ENCODE assay signal across 9 mouse cellular contexts in the genomic region with DNA sequence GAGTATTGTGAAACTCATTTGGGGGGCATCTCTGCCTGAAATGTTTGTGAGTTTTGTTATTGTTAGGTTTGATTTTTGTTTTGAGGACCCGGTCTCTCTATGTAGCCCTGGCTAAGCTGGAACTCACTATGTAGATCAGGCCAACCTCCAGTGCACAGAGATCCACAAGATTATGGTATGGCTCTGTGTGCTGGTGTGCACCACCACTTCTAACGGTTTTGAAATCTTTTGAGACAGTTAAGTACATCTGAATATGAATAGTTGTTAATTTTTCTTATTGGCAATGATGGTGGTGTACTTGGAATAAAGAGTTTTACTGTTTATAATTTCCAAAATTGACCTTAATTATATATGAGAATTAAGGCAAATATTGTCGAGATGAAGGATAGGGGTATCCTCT. TPM values are rescaled to one million over a fixed set of nuclear protein-coding genes. Genes with fewer than 3 reads are reported as not detected.
DNase-seq lines count a peak whose midpoint lies in the region; ATAC-seq and TF ChIP-seq lines count a peak whose summit lies in the region.
"Had no signal": no experiment of that assay in that cellular context is flagged by ENCODE, and none has a peak within 500 bp of the region (broad histone marks: within the 10 kb centered on the region; RNA-seq: fewer than 3 reads in every experiment).

No protein-coding gene starts in this region.

- H3K27me3 ChIP-seq in ES-Bruce4 (ENCODE audit: control insufficient read depth, insufficient read depth, low read length, poor library complexity, severe bottlenecking), result no peaks in the 10 kb centered on the region
- no peaks in the 10 kb centered on the region for H3K27me3 ChIP-seq in heart, embryonic 16.5 days (ENCODE audit: control insufficient read depth, insufficient read depth, low read length)
- peaks cover 36% of the 10 kb centered on the region for H3K27me3 ChIP-seq in liver, embryonic 15.5 days

- ATAC-seq in heart, embryonic 16.5 days (replicated peaks; ENCODE audit: extremely low read depth, insufficient read depth, low FRiP score), result no peak
- no peak for ATAC-seq in liver, embryonic 15.5 days (ENCODE audit: insufficient read depth)

- H3K36me3 ChIP-seq in ES-Bruce4 (ENCODE audit: control insufficient read depth, insufficient read depth, low read length, poor library complexity, severe bottlenecking), result peaks cover 28% of the 10 kb centered on the region
- H3K36me3 ChIP-seq in heart, embryonic 16.5 days (ENCODE audit: control insufficient read depth, insufficient read depth), result peaks cover 27% of the 10 kb centered on the region
- H3K36me3 ChIP-seq in liver, embryonic 15.5 days (replicated peaks), result peaks cover 17% of the 10 kb centered on the region

- H3K4me3 ChIP-seq in ES-Bruce4 (ENCODE audit: low read depth, low read length), result no peak overlapping the region
- H3K4me3 ChIP-seq in heart, embryonic 16.5 days (ENCODE audit: low read length), result peak overlapping the region; percentile 75
- peak overlapping the region; percentile 62 for H3K4me3 ChIP-seq in liver, embryonic 15.5 days (replicated peaks)
- H3K4me3 ChIP-seq: myocyte had no signal

- peak; percentile 79 for DNase-seq in heart, adult 11 months
- DNase-seq in heart, postnatal 25 days (ENCODE audit: low spot score), result no peak
- no peak for DNase-seq in spleen, postnatal 36 days (ENCODE audit: low spot score in 2 of 2)
- DNase-seq in T-cell, adult 2 months (ENCODE audit: low spot score), result no peak
- DNase-seq in left cerebral cortex, postnatal 14 days (ENCODE audit: low spot score in 2 of 2), result no peak

- TF ChIP-seq EP300 in ES-Bruce4 (IDR thresholded peaks at IDR 0.05; ENCODE audit: insufficient read depth, low read depth, low read length), result no peak

- peak overlapping the region; percentile 75 for H3K4me2 ChIP-seq in heart, embryonic 16.5 days (ENCODE audit: low read depth, low read length)
- peak overlapping the region; percentile 74 for H3K4me2 ChIP-seq in liver, embryonic 15.5 days

- H3K9me3 ChIP-seq in ES-Bruce4 (replicated peaks; ENCODE audit: control insufficient read depth, insufficient read depth, low read length, poor library complexity, severe bottlenecking), result no peaks in the 10 kb centered on the region
- H3K9me3 ChIP-seq in heart, embryonic 16.5 days (replicated peaks; ENCODE audit: control insufficient read depth, low read length), result no peaks in the 10 kb centered on the region
- H3K9me3 ChIP-seq in liver, embryonic 15.5 days (replicated peaks), result no peaks in the 10 kb centered on the region

- TF ChIP-seq CTCF in ES-Bruce4 (IDR thresholded peaks at IDR 0.05; ENCODE audit: low read depth, low read length), result no peak

- H3K27ac ChIP-seq in ES-Bruce4 (ENCODE audit: insufficient read depth, low read length), result no peak overlapping the region
- H3K27ac ChIP-seq in heart, embryonic 16.5 days (ENCODE audit: low read length), result no peak overlapping the region
- no peak overlapping the region for H3K27ac ChIP-seq in liver, embryonic 15.5 days (replicated peaks)

- peaks cover 2% of the 10 kb centered on the region for H3K4me1 ChIP-seq in ES-Bruce4 (ENCODE audit: control insufficient read depth, insufficient read depth, low read length)
- peaks cover 5% of the 10 kb centered on the region; the same call in 1 of the 2 replicates for H3K4me1 ChIP-seq in heart, embryonic 16.5 days (ENCODE audit: control insufficient read depth, insufficient read depth, low read length)
- H3K4me1 ChIP-seq in liver, embryonic 15.5 days (replicated peaks), result peaks cover 5% of the 10 kb centered on the region; the same call in 1 of the 2 replicates

- WGBS in heart, embryonic 16.5 days, result 27% methylated on average over 3 of the region's 3 CpGs
- 25% methylated on average over 3 of the region's 3 CpGs for WGBS in liver, embryonic 15.5 days (ENCODE audit: insufficient replicate concordance)

- intact Hi-C loops in heart, postnatal 25 days (cut with DNase I), result no loop called here
- intact Hi-C loops in left cerebral cortex, postnatal 14 days (cut with DNase I), result loop anchor here (5.0 kb wide), 1 partner anchor 55 kb away; the partner anchor contains the start of gene Zfp445

- no peak for TF ChIP-seq POLR2A in ES-Bruce4 (IDR thresholded peaks at IDR 0.05; ENCODE audit: insufficient read depth, low read length)

- H3K9ac ChIP-seq in ES-Bruce4 (ENCODE audit: low read depth, poor library complexity, severe bottlenecking), result peak overlapping the region; percentile 81
- H3K9ac ChIP-seq in heart, embryonic 16.5 days (ENCODE audit: low read length), result peak overlapping the region; percentile 87
- H3K9ac ChIP-seq in liver, embryonic 15.5 days, result no peak overlapping the region

RNA-seq across cellular contexts. Expression of gene Zfp105, which starts 0.4 kb away (rescaled TPM):
- total RNA-seq in heart, postnatal 25 days (2021), result 1 to 10 TPM; 1.9 to 2.5 TPM
- polyA plus RNA-seq in ES-Bruce4 (2011; ENCODE audit: insufficient read depth, insufficient read length, low read depth, missing spikeins), result 15.2 and 18.6 TPM in 2 replicates
- polyA plus RNA-seq in heart, embryonic 16.5 days (2015; fragmentation: Nextera tagmentation; extraction: Ambion mirVana), result 8.9 and 9.5 TPM in 2 replicates
- polyA plus RNA-seq in liver, embryonic 15.5 days (2015; fragmentation: Nextera tagmentation; extraction: Ambion mirVana), result 1.5 and 1.8 TPM in 2 replicates
- 1 to 10 TPM; 6.0 to 6.3 TPM for total RNA-seq in left cerebral cortex, postnatal 14 days (2021)
- polyA plus RNA-seq: myocyte had no signal

RNA-seq across cellular contexts. Expression of gene 1110059G10Rik, which starts 28.4 kb away (rescaled TPM):
- total RNA-seq in heart, postnatal 25 days (2021), result 10 to 100 TPM; 15.1 to 19.3 TPM
- 19.6 and 22.1 TPM in 2 replicates for polyA plus RNA-seq in ES-Bruce4 (2011; ENCODE audit: insufficient read depth, insufficient read length, low read depth, missing spikeins)
- 18.4 and 21.5 TPM in 2 replicates for polyA plus RNA-seq in heart, embryonic 16.5 days (2015; fragmentation: Nextera tagmentation; extraction: Ambion mirVana)
- polyA plus RNA-seq in liver, embryonic 15.5 days (2015; fragmentation: Nextera tagmentation; extraction: Ambion mirVana), result 10.8 and 12.8 TPM in 2 replicates
- total RNA-seq in left cerebral cortex, postnatal 14 days (2021), result 10 to 100 TPM; 22.4 TPM

RNA-seq across cellular contexts. Expression of gene Kif15, which starts 28.4 kb away (rescaled TPM):
- total RNA-seq in heart, postnatal 25 days (2021), result 1 to 10 TPM in 1 of 2 experiments, under 1 TPM in 1; 0.91 to 1.1 TPM
- polyA plus RNA-seq in ES-Bruce4 (2011; ENCODE audit: insufficient read depth, insufficient read length, low read depth, missing spikeins), result 192 and 204 TPM in 2 replicates
- 23.8 and 26.6 TPM in 2 replicates for polyA plus RNA-seq in heart, embryonic 16.5 days (2015; fragmentation: Nextera tagmentation; extraction: Ambion mirVana)
- polyA plus RNA-seq in liver, embryonic 15.5 days (2015; fragmentation: Nextera tagmentation; extraction: Ambion mirVana), result 30.0 and 30.8 TPM in 2 replicates
- 1 to 10 TPM; 2.4 to 2.6 TPM for total RNA-seq in left cerebral cortex, postnatal 14 days (2021)

RNA-seq across cellular contexts. Expression of gene Zkscan7, which starts 37.0 kb away (rescaled TPM):
- total RNA-seq in heart, postnatal 25 days (2021), result 1 to 10 TPM; 5.0 to 6.1 TPM
- 3.1 and 3.6 TPM in 2 replicates for polyA plus RNA-seq in ES-Bruce4 (2011; ENCODE audit: insufficient read depth, insufficient read length, low read depth, missing spikeins)
- polyA plus RNA-seq in heart, embryonic 16.5 days (2015; fragmentation: Nextera tagmentation; extraction: Ambion mirVana), result 2.8 and 3.2 TPM in 2 replicates
- 0.68 and 0.90 TPM in 2 replicates for polyA plus RNA-seq in liver, embryonic 15.5 days (2015; fragmentation: Nextera tagmentation; extraction: Ambion mirVana)
- 1 to 10 TPM; 4.8 to 5.6 TPM for total RNA-seq in left cerebral cortex, postnatal 14 days (2021)

RNA-seq across cellular contexts. Expression of gene Zfp445, which starts 56.6 kb away (rescaled TPM):
- 10 to 100 TPM; 78.6 to 88.5 TPM for total RNA-seq in heart, postnatal 25 days (2021)
- polyA plus RNA-seq in ES-Bruce4 (2011; ENCODE audit: insufficient read depth, insufficient read length, low read depth, missing spikeins), result 92.4 and 107 TPM in 2 replicates
- polyA plus RNA-seq in heart, embryonic 16.5 days (2015; fragmentation: Nextera tagmentation; extraction: Ambion mirVana), result 41.4 and 42.7 TPM in 2 replicates
- polyA plus RNA-seq in liver, embryonic 15.5 days (2015; fragmentation: Nextera tagmentation; extraction: Ambion mirVana), result 16.6 and 16.8 TPM in 2 replicates
- total RNA-seq in left cerebral cortex, postnatal 14 days (2021), result 100 to 1,000 TPM; 150 to 160 TPM
